Mouse (Mus musculus) naive thymus-derived CD4-positive, alpha-beta T cell, adult 2 months (primary cell): ENCODE results near the gene Nkd2.

ENCODE experiments used
- DNase-seq: peaks from one replicate; pipeline ENCODE4 v3.0.0-alpha.2; 2011; ENCODE audit warnings: low read depth

Gene Nkd2

GRCm38 (mm10) chr13:73847465-73847836, at the start of gene Nkd2:
Nkd2 (minus strand) TSS chr13:73847631.
- peak; percentile 58 for DNase-seq

- DNase-seq, result no peak
These were observed 45.2 kb upstream of the Nkd2 start for GRCm38 (mm10) chr13:73892493-73893178.

- DNase-seq, result no peak
These were observed 40.0 kb upstream of the Nkd2 start for GRCm38 (mm10) chr13:73887415-73887874.

GRCm38 (mm10) chr13:73886601-73887000, 39.2 kb upstream of the Nkd2 start:
- DNase-seq, result no peak

- no peak for DNase-seq
These were observed 38.6 kb upstream of the Nkd2 start for GRCm38 (mm10) chr13:73886066-73886465.

GRCm38 (mm10) chr13:73885656-73886055, 38.2 kb upstream of the Nkd2 start:
- no peak for DNase-seq

GRCm38 (mm10) chr13:73881347-73881746, 33.9 kb upstream of the Nkd2 start:
- no peak for DNase-seq

GRCm38 (mm10) chr13:73879824-73880223, 32.4 kb upstream of the Nkd2 start:
- peak; percentile 15 for DNase-seq

- no peak for DNase-seq
These were observed 24.7 kb upstream of the Nkd2 start for GRCm38 (mm10) chr13:73872159-73872558.

- no peak for DNase-seq
These were observed 604 bp downstream of the Nkd2 start for GRCm38 (mm10) chr13:73846589-73847464.

- DNase-seq, result no peak
These were observed 4.7 kb downstream of the Nkd2 start for GRCm38 (mm10) chr13:73842696-73843095.

- DNase-seq, result no peak
These were observed 7.7 kb downstream of the Nkd2 start for GRCm38 (mm10) chr13:73839740-73840139.

- no peak for DNase-seq
These were observed 8.3 kb downstream of the Nkd2 start for GRCm38 (mm10) chr13:73839137-73839548.

- no peak for DNase-seq
These were observed 9.7 kb downstream of the Nkd2 start for GRCm38 (mm10) chr13:73837708-73838107.

GRCm38 (mm10) chr13:73836491-73836890, 10.9 kb downstream of the Nkd2 start:
- no peak for DNase-seq

GRCm38 (mm10) chr13:73835791-73836190, 11.6 kb downstream of the Nkd2 start:
- no peak for DNase-seq

GRCm38 (mm10) chr13:73833809-73834208, 13.6 kb downstream of the Nkd2 start:
- no peak for DNase-seq

GRCm38 (mm10) chr13:73831486-73831885, 15.9 kb downstream of the Nkd2 start:
- peak; percentile 74 for DNase-seq

- no peak for DNase-seq
These were observed 20.2 kb downstream of the Nkd2 start for GRCm38 (mm10) chr13:73827243-73827642.

- no peak for DNase-seq
These were observed 23.7 kb downstream of the Nkd2 start for GRCm38 (mm10) chr13:73823711-73824110.

- DNase-seq, result peak; percentile 84
These were observed 25.1 kb downstream of the Nkd2 start for GRCm38 (mm10) chr13:73822187-73822800.

GRCm38 (mm10) chr13:73821251-73821650, 26.2 kb downstream of the Nkd2 start:
- no peak for DNase-seq

GRCm38 (mm10) chr13:73818921-73819320, 28.5 kb downstream of the Nkd2 start:
- no peak for DNase-seq
